Mouse (Mus musculus): ENCODE data around the gene Tmod3. TPM values are rescaled to one million over a fixed set of nuclear protein-coding genes. Genes with fewer than 3 reads are reported as not detected.

Gene Tmod3
- total and polyA plus RNA-seq, 3 experiments: 29.9 to 46.4 TPM; not detected in 1

DNA sequence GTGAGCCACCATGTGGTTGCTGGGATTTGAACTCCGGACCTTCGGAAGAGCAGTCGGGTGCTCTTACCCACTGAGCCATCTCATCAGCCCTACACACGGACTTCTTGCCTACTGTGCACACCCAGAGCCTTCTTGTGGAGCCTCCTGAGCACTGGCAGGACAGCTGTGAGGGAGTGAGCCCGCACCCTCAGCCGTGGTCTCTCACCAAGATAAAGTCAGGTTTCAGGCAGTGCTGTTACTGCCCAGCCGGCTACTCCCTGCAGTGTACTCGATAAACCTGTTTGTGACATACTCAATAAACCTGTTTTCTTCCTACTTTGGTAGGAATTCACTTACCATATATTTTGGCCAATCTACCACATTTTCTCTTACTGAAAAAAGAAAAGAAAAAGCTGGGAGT lies 13.9 kb downstream of the Tmod3 start:
- peaks cover 16 to 26% of the 10 kb centered on the region in 2 experiments for H3K4me1 ChIP-seq (ENCODE audit: control insufficient read depth in 1 of 2, insufficient read depth in 2 of 2, low read length in 2 of 2)

GRCm38 (mm10) chr9:75541497-75541896 lies 18.0 kb downstream of the Tmod3 start:
- TF ChIP-seq MYC (IDR thresholded peaks at IDR 0.05; ENCODE audit: low read depth, low read length) (no peak), ETS1 (IDR thresholded peaks at IDR 0.05; ENCODE audit: low read depth, low read length) (0 out of 2 replicates have a peak, but pooled peaks have one; percentile 3)
- Histone ChIP-seq H3K4me1 (ENCODE audit: control insufficient read depth in 1 of 2, insufficient read depth in 2 of 2, low read length in 2 of 2) (peaks cover 5 to 16% of the 10 kb centered on the region in 2 experiments), H3K79me2 (ENCODE audit: control insufficient read depth, insufficient read depth, low read length, poor library complexity) (peaks cover 13% of the 10 kb centered on the region), H3K9ac (ENCODE audit: control insufficient read depth, low read depth, low read length, poor library complexity, severe bottlenecking) (no peak overlapping the region), H3K27ac (ENCODE audit: control insufficient read depth, low read depth, low read length) (no peak overlapping the region), H3K9me3 (replicated peaks; ENCODE audit: insufficient read depth, low read length) (no peaks in the 10 kb centered on the region), H3K36me3 (ENCODE audit: control insufficient read depth in 1 of 2, insufficient read depth in 2 of 2, low read length in 2 of 2) (peaks cover 0 to 13% of the 10 kb centered on the region in 2 experiments; a peak in 2 of 4 replicates), H3K4me3 (ENCODE audit: control insufficient read depth in 1 of 2, insufficient read depth in 1 of 2, low read depth in 2 of 2, low read length in 2 of 2) (no peak overlapping the region), H3K27me3 (ENCODE audit: control insufficient read depth in 1 of 2, insufficient read depth in 2 of 2, low read length in 2 of 2) (no peaks in the 10 kb centered on the region)
- DNase-seq (ENCODE audit: low read depth, low spot score): peak; percentile 55

More for the DNA sequence above, 13.9 kb downstream of the Tmod3 start:
- H3K79me2 ChIP-seq (ENCODE audit: control insufficient read depth, insufficient read depth, low read length, poor library complexity): peaks cover 17% of the 10 kb centered on the region
- no peak overlapping the region for H3K4me3 ChIP-seq (ENCODE audit: control insufficient read depth in 1 of 2, insufficient read depth in 1 of 2, low read depth in 2 of 2, low read length in 2 of 2)
- no peak overlapping the region for H3K9ac ChIP-seq (ENCODE audit: control insufficient read depth, low read depth, low read length, poor library complexity, severe bottlenecking)
- peaks cover 0 to 23% of the 10 kb centered on the region in 2 experiments for H3K36me3 ChIP-seq (ENCODE audit: control insufficient read depth in 1 of 2, insufficient read depth in 2 of 2, low read length in 2 of 2)
- no peaks in the 10 kb centered on the region for H3K27me3 ChIP-seq (ENCODE audit: control insufficient read depth in 1 of 2, insufficient read depth in 2 of 2, low read length in 2 of 2)
- no peak for DNase-seq (ENCODE audit: low read depth, low spot score)
- no peak overlapping the region for H3K27ac ChIP-seq (ENCODE audit: control insufficient read depth, low read depth, low read length)
- TF ChIP-seq CHD2 (IDR thresholded peaks at IDR 0.05; ENCODE audit: low read length): no peak
- no peak for TF ChIP-seq ELF1 (IDR thresholded peaks at IDR 0.05; ENCODE audit: low read depth, low read length)
- no peak for TF ChIP-seq POLR2A (IDR thresholded peaks at IDR 0.05; ENCODE audit: control insufficient read depth in 1 of 2, insufficient read depth in 1 of 2, low read depth in 1 of 2, low read length in 2 of 2, poor library complexity in 1 of 2)
- TF ChIP-seq ZKSCAN1 (IDR thresholded peaks at IDR 0.05; ENCODE audit: low read depth, low read length): no peak
- TF ChIP-seq ZMIZ1 (IDR thresholded peaks at IDR 0.05; ENCODE audit: low read depth, low read length): no peak
- no peak for TF ChIP-seq MYB (IDR thresholded peaks at IDR 0.05; ENCODE audit: low read depth, low read length)
- no peak for TF ChIP-seq NRF1 (IDR thresholded peaks at IDR 0.05; ENCODE audit: insufficient read depth, low read depth, low read length, poor library complexity, severe bottlenecking)
- TF ChIP-seq NELFE (IDR thresholded peaks at IDR 0.05; ENCODE audit: low read depth, low read length): no peak
- H3K9me3 ChIP-seq (replicated peaks; ENCODE audit: insufficient read depth, low read length): no peaks in the 10 kb centered on the region

DNA sequence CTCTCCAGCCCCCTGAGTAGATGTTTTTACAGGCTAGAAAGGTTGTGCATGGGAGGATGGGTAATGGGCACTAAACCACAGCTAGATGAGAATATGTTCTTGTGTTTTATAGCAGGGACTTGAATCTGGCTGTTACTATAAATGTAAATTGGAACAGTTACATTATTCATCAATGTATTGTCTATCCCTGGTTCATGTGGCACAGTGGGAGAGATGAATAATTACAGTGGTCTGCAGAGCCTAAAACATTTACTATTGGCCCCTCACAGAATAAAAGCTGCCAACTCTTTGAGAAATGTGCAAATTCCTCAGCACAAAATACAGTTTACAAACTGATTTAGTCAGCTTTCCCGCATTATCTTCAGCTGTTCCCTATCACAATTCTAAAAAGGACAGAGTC lies 23.0 kb downstream of the Tmod3 start:
- no peaks in the 10 kb centered on the region for H3K9me3 ChIP-seq (replicated peaks; ENCODE audit: insufficient read depth, low read length)
- no peaks in the 10 kb centered on the region for H3K27me3 ChIP-seq (ENCODE audit: control insufficient read depth in 1 of 2, insufficient read depth in 2 of 2, low read length in 2 of 2)
- H3K36me3 ChIP-seq (ENCODE audit: control insufficient read depth in 1 of 2, insufficient read depth in 2 of 2, low read length in 2 of 2): peaks cover under 1 to 3% of the 10 kb centered on the region in 2 experiments
- H3K4me1 ChIP-seq (ENCODE audit: control insufficient read depth in 1 of 2, insufficient read depth in 2 of 2, low read length in 2 of 2): peaks cover 2 to 3% of the 10 kb centered on the region in 2 experiments; a peak in 2 of 4 replicates
- DNase-seq (ENCODE audit: low read depth, low spot score): no peak
- no peak for TF ChIP-seq ZC3H11A (IDR thresholded peaks at IDR 0.05; ENCODE audit: low read depth, low read length)
- TF ChIP-seq JUND (IDR thresholded peaks at IDR 0.05; ENCODE audit: low read depth, low read length): no peak
- TF ChIP-seq GABPA (IDR thresholded peaks at IDR 0.05; ENCODE audit: low read depth, low read length): no peak
- TF ChIP-seq KAT2A (conservative IDR thresholded peaks at IDR 0.05; ENCODE audit: low read depth, low read length): no peak
- peaks cover 3% of the 10 kb centered on the region for H3K79me2 ChIP-seq (ENCODE audit: control insufficient read depth, insufficient read depth, low read length, poor library complexity)
- no peak overlapping the region for H3K4me3 ChIP-seq (ENCODE audit: control insufficient read depth in 1 of 2, insufficient read depth in 1 of 2, low read depth in 2 of 2, low read length in 2 of 2)
- H3K27ac ChIP-seq (ENCODE audit: control insufficient read depth, low read depth, low read length): no peak overlapping the region
- H3K9ac ChIP-seq (ENCODE audit: control insufficient read depth, low read depth, low read length, poor library complexity, severe bottlenecking): no peak overlapping the region

Data from MEL (cell line).